Mouse (Mus musculus): Measurements from ENCODE around the gene Spred1.

Gene Spred1

DNA sequence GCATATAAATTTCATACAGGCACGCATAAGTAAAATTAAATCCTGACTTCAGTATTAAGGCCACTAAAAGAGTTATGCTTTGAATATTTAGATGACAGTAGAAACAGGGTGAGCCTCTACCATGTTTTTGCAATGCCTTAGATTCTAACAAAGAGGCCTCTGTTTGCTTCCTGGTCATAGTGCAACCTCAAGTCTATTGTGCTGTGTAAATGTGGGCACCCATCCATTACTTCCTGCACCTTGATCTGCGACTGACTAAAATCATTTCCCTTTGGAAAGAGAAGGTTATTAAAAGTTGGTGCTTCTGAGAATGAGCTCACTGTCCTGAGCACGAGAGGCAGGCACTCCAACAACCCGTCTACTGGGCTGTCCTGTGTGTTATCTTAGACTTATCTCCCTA, 64.4 kb downstream of the Spred1 start:
- DNase-seq (ENCODE audit: low spot score), result no peak

DNA sequence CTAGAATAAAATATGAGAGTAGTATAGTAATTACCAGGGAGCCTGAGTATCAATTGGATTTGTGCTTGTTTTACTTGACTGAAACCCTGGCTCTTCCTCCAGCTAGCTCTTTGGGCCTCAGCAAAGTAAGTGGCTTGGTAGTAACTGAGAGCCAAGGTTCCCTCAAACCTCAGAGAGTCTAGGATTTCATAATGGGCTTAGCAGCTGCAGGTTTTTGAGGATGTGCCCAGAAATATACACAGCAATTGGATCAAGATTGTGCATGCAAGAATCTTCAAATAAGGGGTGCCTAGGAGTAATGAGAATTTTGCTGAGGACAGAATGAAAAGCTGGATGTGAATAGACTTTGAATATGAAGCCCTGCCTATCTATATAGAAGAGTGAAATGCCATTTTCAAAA, 69.7 kb downstream of the Spred1 start:
- DNase-seq (ENCODE audit: low spot score), result no peak

DNA sequence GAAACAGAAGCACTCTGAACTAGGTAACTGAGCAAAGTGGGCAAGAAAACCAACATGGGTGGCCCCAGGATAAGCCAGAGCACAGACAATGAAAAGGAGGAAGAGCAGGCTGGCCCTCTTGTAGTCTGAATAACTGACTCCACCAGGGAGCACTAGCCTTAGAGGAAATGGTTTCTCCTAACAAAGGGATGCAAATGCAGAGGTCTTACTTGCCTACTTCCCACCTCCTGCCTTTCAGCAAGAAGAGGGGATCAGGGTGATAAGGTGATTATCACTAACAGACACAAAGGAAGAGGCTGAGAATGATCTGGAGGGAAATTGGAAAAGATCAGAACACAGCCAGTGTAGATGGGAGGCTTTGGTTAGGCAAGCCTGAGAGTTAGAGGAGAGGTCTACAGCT, 73.1 kb downstream of the Spred1 start:
- no peak for DNase-seq (ENCODE audit: low spot score)

DNA sequence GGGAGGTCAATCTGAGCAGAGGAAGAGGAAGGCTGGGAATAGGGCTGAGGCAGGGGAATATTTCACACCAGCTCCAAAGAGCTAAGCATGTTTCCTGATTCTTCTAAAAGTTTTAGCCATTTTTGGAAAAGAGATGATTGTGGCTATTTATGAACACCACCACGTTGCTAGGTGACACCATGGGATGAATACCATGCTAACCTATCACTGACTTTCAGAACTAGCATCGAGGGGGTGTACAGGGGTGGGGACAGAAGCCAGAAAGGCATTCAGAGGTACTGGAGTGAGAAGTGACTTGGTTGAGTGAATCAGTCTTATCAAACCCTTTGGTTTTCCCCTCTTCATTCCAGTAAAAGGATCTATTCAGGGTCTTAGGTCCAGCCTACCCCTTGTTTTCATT, 74.0 kb downstream of the Spred1 start:
- DNase-seq (ENCODE audit: low spot score), result no peak

DNA sequence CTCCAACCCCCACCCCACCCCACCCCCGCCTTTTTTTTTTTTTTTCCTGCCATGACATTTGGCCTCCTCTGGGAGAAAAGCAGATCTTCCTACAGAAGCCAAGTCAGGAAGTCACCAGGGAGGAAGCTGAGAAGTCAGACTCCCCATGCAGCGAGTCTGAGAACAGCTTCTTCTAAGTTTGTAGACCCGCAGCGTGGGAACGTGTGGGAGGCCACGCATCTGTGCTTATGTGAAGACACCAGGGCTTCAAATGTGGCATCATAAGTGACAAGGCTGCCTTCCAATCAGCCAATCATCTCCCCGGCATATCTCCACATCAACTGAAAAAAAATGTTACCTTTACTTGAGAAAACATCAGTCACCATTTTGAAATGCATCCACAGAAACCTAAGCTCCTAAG, 74.4 kb downstream of the Spred1 start:
- peak; percentile 35 for DNase-seq (ENCODE audit: low spot score)

DNA sequence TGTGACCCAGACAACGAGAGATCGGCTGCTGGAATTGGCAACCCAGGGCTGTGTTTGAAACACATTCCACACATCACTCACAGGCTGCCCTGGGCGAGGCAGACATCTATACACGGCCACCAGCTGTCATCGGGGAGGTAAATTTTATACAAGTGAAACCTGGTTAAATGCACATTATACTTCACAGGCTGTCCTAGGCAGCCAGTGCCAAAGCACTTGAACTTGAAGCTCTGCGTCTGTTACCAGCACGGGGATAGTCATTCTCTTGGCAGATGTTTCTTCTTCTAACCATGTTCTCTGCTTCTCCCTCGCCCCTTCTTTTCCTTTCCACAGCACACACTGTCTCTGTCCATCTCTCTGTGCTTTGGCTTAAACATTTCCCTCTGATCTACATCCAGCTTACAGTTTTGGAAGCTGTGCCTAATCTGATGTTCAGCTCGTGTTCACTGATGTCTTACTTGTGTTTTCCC, 79.7 kb downstream of the Spred1 start:
- no peak for DNase-seq (ENCODE audit: low spot score)

DNA sequence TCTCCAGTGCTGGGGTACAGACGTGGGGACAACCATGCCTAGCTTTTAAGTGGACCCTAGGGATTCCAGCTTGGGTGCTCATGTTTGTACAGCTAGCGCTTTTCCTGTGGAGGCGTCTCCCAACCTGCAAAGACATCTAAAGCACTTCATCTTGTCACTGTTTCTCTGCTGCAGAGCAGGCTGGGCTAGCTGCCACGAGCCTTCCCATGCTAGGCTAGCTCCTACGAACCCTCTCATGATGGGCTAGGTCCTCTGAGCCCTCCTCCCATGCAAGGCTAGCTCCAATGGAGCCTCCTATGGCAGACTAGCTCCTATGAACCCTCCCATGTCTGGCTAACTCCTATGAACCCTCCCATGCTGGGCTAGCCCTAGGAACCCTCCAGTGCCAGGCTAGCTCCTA, 82.2 kb downstream of the Spred1 start:
- no peak for DNase-seq (ENCODE audit: low spot score)

DNA sequence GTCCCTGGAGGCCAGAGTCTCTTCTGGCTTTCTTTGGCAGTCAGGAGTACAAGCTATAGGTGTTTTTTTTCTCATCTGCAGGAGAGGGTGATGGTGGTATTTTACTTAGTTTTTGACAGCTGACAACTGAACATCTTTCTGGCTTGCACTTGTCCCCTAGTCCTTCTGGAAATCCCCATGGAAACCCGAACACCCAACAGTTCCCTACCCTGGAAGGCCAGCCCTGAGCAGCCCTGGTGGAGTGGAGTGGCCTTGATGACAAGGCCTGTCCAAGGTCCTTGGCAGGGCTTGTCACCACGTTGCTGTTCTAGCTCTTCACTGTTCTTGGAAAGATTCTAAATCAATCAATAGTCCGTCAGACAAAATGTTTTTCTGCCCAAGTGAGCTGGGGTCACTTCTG, 83.4 kb downstream of the Spred1 start:
- no peak for DNase-seq (ENCODE audit: low spot score)

DNA sequence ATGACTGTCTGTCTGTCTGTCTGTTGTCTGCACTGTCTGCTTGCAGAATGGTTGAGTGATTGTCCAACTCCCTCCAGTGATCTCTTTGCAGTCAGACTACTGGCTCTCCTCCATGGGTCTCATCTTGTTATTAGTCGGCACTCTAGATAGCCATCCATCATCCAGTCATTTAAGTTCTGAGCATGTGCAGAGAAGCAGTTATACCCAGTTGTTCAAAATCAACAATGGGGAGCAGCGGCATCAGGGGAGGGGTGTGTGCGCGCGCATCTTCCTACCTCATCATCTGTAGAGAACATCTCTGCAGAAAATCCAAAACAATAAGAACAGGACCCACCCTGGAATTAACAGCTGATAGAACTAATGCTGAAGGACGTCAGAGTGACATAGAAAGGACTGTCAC, 83.9 kb downstream of the Spred1 start:
- DNase-seq (ENCODE audit: low spot score), result no peak

DNA sequence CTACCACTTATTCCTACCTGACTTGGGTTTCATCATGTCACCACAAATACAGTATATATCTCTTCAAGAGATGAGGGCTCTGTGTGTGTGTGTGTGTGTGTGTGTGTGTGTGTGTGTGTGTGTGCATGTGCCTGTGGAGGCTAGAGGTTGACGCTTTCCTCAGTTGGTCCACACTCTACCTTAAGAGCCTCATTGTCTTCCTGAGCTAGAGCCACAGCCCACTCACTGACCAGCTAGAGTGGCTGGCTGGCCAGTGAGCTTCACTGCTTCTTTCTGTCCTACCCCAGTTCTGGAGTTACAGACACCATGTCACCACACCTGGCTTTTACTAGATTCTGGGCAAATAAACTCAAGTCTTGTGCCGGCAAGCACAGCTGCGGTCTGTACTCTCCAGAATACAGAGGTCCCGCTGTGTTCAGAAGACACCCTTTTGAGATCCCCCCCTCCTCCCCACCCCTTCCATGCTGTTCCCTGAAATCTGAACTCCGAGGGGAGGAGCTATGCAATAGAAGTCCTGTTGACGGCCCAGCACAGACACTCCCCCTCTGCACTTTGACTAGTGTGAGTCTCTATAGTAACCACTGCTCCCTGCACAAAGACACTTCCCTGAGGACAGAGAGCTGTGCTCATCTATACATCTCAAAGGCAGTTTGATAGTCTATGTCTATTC, 89.4 kb downstream of the Spred1 start:
- no peak for DNase-seq (ENCODE audit: low spot score)

DNA sequence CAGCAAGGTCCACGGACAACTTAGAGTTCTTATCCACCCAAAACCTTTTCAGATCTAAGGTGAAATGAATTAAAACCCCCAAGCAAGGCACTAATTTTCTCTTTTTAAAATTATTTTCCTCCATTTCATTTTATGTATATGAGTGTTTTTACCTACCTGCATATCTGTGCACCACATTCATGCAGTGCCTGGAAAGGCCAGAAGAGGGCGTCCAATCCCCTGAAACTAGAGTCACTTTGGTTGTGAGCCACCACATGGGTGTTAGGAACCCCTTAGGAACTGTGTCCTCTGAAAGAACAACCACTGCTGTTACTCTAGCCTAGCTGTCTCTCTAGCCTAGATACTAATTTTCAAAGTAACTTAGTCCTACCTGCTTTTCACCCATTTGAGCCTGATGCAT, 95.0 kb downstream of the Spred1 start:
- DNase-seq (ENCODE audit: low spot score), result no peak

DNA sequence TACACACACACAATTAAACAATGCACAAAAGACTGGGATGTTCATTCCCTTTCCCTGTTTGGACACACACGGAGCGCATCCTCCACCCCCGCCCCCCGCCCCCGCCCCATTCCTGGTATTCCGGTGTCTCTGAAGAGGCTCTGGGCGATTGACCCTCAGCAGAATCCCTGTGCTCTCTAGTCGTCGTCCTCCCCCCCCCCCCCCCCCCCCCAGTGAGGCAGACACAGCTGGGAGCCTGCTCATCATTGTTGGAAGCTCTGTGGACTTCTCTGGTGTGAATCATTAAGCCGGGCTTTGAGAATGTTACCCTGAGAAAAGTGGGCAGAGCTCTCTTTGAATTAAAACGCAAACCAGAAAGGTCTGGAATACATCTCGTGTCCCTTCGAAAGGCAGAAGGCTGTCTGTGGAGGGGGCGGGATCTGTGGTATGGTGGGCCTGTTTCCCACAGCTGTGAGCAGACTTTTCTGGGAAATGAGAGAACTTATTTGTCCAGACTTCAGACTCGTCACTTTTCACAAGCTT, 96.6 kb downstream of the Spred1 start:
- DNase-seq (ENCODE audit: low spot score), result no peak

DNA sequence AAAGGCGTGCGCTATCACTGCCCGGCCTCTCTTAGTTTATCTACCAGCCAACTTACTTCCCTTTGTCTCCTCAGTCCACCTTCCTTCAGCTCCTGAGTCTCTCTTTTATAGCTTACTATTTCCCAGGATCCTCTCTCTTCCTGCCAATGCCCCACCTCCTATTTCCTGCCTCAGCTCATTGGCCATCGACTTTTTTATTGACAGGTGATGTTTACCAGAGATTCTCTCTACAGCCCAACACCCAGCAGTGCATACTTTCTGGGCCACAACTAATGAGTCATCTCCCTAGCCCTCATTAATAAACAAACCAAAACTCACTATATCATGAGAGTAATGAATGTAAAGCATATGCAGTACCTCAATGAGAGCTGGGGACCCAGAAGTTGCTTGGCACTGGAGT, 98.4 kb downstream of the Spred1 start:
- DNase-seq (ENCODE audit: low spot score), result no peak

DNA sequence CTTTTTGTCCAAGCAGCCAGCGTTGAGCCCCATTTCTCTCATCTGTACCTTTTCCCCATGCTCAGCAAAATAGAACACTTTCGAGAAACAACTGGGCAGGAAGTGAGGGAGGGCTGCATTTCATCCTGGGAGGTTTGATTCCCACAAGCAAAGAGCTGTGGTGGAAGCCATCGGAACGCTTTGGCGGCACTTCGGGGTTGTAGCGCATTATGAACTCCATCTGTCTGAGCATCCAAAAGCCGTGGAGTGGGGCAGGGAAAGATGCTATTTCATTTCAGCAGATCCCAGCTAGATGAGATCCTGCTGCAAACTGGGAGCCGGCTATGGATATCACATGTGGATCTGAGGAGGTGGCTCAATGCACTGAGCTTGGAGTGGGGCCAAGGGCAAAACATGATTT, 101.5 kb downstream of the Spred1 start:
- no peak for DNase-seq (ENCODE audit: low spot score)

DNA sequence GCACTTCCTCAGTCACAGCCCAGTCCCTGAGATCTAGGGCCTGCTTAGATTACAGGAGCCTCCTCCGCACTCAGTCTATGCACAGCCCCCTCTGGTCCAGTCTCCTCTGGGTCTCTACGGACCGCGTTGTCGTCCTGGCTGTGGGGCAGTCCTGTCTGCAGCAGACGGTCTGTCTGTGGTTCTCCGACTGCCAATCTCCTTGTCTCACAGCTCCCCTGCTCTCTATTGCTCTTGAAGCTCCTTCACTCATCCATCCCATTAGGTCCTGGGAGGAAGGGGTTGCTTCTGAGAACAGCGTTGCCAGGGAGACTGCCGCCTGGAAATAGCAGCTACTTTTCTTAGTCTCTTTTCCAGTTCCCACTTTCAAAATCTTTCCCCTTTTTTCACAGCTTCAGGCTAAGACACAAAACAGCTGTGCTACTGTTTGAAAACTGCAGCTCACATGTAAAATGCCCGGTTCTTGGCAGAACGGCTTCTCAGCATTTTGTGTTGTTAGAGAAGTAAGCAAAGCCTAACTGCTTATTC, 107.5 kb downstream of the Spred1 start:
- DNase-seq (ENCODE audit: low spot score), result no peak

DNA sequence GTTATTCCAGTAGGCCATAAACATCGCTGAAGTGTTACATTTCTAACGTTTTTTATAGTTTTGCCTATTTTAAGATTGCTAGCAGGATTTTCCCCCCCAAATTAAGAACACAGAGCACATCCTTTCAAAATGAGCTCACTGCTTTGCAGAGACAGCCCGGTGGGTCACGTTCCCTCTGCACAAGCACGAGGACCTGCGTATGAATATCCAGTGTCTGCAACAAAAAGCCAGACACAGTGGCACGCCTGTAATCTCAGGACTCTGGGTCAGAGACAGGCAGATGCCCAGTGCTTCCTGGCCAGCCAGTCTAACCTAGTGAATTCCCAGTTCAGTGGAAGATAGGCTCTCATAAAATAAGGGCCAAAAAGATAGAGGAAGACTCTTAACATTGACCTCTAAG, 109.1 kb downstream of the Spred1 start:
- no peak for DNase-seq (ENCODE audit: low spot score)

DNA sequence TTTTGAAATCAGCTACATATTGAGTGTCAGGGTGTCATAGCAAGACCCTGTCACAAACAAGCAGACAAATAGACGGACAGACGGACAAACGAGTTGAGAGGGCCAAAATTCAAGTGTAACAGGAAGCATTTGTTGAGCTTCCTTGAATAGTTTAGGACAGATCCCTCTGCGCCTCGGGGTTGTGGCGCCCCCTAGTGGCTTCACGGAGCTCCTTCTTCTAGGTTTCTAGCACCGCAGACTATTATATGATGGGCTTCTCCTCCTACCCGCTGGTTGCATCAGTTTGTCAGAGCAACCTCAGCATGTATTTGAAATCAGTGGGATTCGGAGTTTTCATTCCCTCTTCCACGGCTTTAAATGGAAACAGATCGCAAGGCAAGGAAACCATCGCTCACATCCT, 110.1 kb downstream of the Spred1 start:
- peak; percentile 83 for DNase-seq (ENCODE audit: low spot score)
